In genomic region chr17:48097011-48097742, GRCm38 (mm10) we compare ENCODE assay signal across 8 mouse cellular contexts. TPM values are rescaled to one million over a fixed set of nuclear protein-coding genes. Genes with fewer than 3 reads are reported as not detected.
DNase-seq lines count a peak whose midpoint lies in the region; ATAC-seq and TF ChIP-seq lines count a peak whose summit lies in the region.

No protein-coding gene starts in this region.

- no peak overlapping the region for H3K27ac ChIP-seq in heart, embryonic 13.5 days (replicated peaks)
- no peak overlapping the region for H3K27ac ChIP-seq in kidney, postnatal 0 days

- peak; percentile 72 for TF ChIP-seq CTCF in kidney, postnatal 0 days (IDR thresholded peaks at IDR 0.05; ENCODE audit: low read depth)

- H3K4me2 ChIP-seq in heart, embryonic 13.5 days, result peak overlapping the region; percentile 82
- H3K4me2 ChIP-seq in kidney, postnatal 0 days (ENCODE audit: low read length), result peak overlapping the region; percentile 49

- DNase-seq in right cerebral cortex, adult 2 months (ENCODE audit: low spot score in 2 of 2), result peak; percentile 34 to 43
- no peak for DNase-seq in right cerebral cortex, postnatal 4 days
- peak; percentile 55 for DNase-seq in c-Kit-positive CD71-negative TER-119-negative erythroid progenitor cells, embryonic 14.5 days (ENCODE audit: low read depth)
- DNase-seq in kidney, postnatal 0 days (ENCODE audit: low spot score), result peak; percentile 92
- DNase-seq in lung, postnatal 14 days, result peak; percentile 59
- peak; percentile 38 for DNase-seq in retina, postnatal 7 days (ENCODE audit: low read depth, low spot score)
- DNase-seq in layer of hippocampus, postnatal 36 days, result no peak

- peaks cover 45% of the 10 kb centered on the region for H3K4me1 ChIP-seq in heart, embryonic 13.5 days
- peaks cover 28% of the 10 kb centered on the region for H3K4me1 ChIP-seq in kidney, postnatal 0 days (replicated peaks; ENCODE audit: insufficient read depth, low read length)

- H3K36me3 ChIP-seq in heart, embryonic 13.5 days, result no peaks in the 10 kb centered on the region
- no peaks in the 10 kb centered on the region for H3K36me3 ChIP-seq in kidney, postnatal 0 days (ENCODE audit: insufficient read depth, low read length)

- WGBS in heart, embryonic 13.5 days, result under 1% methylated on average over 40 of the region's 41 CpGs
- WGBS in kidney, postnatal 0 days, result 2% methylated on average over 32 of the region's 41 CpGs

- H3K4me3 ChIP-seq in heart, embryonic 13.5 days, result peak overlapping the region; percentile 49
- H3K4me3 ChIP-seq in kidney, postnatal 0 days (replicated peaks; ENCODE audit: low read depth, low read length), result peak overlapping the region; percentile 13

- ATAC-seq in heart, embryonic 13.5 days (ENCODE audit: extremely low read depth, insufficient number of reproducible peaks, low FRiP score, low TSS enrichment), result peak; percentile 31; the same call in 1 of the 2 replicates
- peak; percentile 27; the same call in 1 of the 2 replicates for ATAC-seq in kidney, postnatal 0 days (replicated peaks; ENCODE audit: low FRiP score, low read depth)

- peaks cover 5% of the 10 kb centered on the region for H3K9me3 ChIP-seq in heart, embryonic 13.5 days
- no peaks in the 10 kb centered on the region for H3K9me3 ChIP-seq in kidney, postnatal 0 days (replicated peaks; ENCODE audit: low read length)

- peaks cover 68% of the 10 kb centered on the region for H3K27me3 ChIP-seq in heart, embryonic 13.5 days (replicated peaks)
- H3K27me3 ChIP-seq in kidney, postnatal 0 days (ENCODE audit: insufficient read depth, low read length), result peaks cover 42% of the 10 kb centered on the region

- peak overlapping the region; percentile 73 for H3K9ac ChIP-seq in heart, embryonic 13.5 days
- H3K9ac ChIP-seq in kidney, postnatal 0 days (ENCODE audit: low read depth, low read length), result no peak overlapping the region

RNA-seq across cellular contexts. Expression of gene 1700067P10Rik, which starts 8.1 kb away (rescaled TPM):
- not detected in 2 replicates for polyA plus RNA-seq in heart, embryonic 13.5 days (2015; fragmentation: Nextera tagmentation; extraction: Ambion mirVana)
- polyA plus RNA-seq in kidney, postnatal 0 days (2015; fragmentation: Nextera tagmentation; extraction: Ambion mirVana), result not detected in 2 replicates
- total RNA-seq in layer of hippocampus, postnatal 36 days (2021), result not detected

RNA-seq across cellular contexts. Expression of gene 9830107B12Rik, which starts 48.9 kb away (rescaled TPM):
- polyA plus RNA-seq in heart, embryonic 13.5 days (2015; fragmentation: Nextera tagmentation; extraction: Ambion mirVana), result 0.05 TPM in 1 of 2 replicates, not detected in the other
- polyA plus RNA-seq in kidney, postnatal 0 days (2015; fragmentation: Nextera tagmentation; extraction: Ambion mirVana), result not detected in 2 replicates
- not detected for total RNA-seq in layer of hippocampus, postnatal 36 days (2021)

RNA-seq across cellular contexts. Expression of gene 1700122O11Rik, which starts 59.1 kb away (rescaled TPM):
- not detected in 2 replicates for polyA plus RNA-seq in heart, embryonic 13.5 days (2015; fragmentation: Nextera tagmentation; extraction: Ambion mirVana)
- polyA plus RNA-seq in kidney, postnatal 0 days (2015; fragmentation: Nextera tagmentation; extraction: Ambion mirVana), result not detected in 2 replicates
- total RNA-seq in layer of hippocampus, postnatal 36 days (2021), result not detected

Comparison
In these comparisons a context has a peak if more than half of its experiments do, and no peak if none do; other contexts are left out.
1. DNase-seq: peak in right cerebral cortex, adult 2 months (2 of 2), c-Kit-positive CD71-negative TER-119-negative erythroid progenitor cells, embryonic 14.5 days (single experiment), kidney, postnatal 0 days (single experiment), lung, postnatal 14 days (single experiment) and retina, postnatal 7 days (single experiment); none in right cerebral cortex, postnatal 4 days (single experiment) and layer of hippocampus, postnatal 36 days (0 of 2).